Mouse (Mus musculus) megakaryocyte progenitor cell, adult 5-6 weeks (primary cell): Measurements from ENCODE around the gene Dmpk. TPM values are rescaled to one million over a fixed set of nuclear protein-coding genes. Genes with fewer than 3 reads are reported as not detected.
A peak's percentile ranks its signal among the peaks of the same experiment; 100 is the strongest.

Experiments used
- ATAC-seq: replicated peaks from 2 replicates; pipeline ENCODE4 v1.8.0; 2016; ENCODE audit warnings: mild to moderate bottlenecking, moderate TSS enrichment, inconsistent platforms; ENCODE audit not compliant: poor library complexity
- total RNA-seq, 2 experiments: library from RNA; stranded (forward) in 1 of 2; stranded (reverse) in 1 of 2; fragments of 157-497, 149-512 nt in 1 of 2; fragments of 200-1000 nt in 1 of 2; gene quantifications; 2 replicates each; pipeline versions ENCODE4 v1.2.3 to v1.2.4; 2015 to 2017

The Dmpk gene
- total RNA-seq, 2 experiments from 2014 or later: 1.9 TPM; not detected in 1

GRCm38 (mm10) chr7:19095751-19096110, 12.1 kb downstream of the Dmpk start:
- peak; percentile 19 for ATAC-seq

DNA sequence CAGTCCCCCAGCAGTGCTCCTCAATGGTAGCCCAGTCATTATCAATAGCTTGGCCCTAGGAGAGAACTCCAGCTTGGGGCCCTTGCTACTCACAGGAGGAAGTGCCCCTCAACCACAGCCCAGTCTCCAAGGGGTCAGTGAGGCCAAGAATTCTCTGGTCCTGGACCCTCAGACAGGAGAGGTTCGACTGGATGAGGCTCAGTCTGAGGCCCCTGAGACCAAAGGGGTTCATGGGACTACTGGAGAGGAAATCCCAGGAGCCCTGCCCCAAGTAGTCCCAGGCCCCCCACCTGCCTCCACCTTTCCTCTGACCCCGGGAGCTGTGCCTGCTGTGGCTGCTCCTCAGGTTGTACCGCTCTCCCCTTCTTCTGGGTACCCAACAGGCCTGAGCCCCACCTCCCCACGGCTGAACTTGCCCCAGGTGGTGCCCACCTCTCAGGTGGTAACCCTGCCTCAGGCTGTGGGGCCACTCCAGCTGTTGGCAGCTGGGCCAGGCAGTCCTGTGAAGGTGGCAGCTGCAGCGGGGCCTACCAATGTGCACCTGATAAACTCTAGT, 12.8 kb downstream of the Dmpk start:
- no peak for ATAC-seq

- ATAC-seq: no peak
Observed at GRCm38 (mm10) chr7:19097217-19097616, 13.6 kb downstream of the Dmpk start.

DNA sequence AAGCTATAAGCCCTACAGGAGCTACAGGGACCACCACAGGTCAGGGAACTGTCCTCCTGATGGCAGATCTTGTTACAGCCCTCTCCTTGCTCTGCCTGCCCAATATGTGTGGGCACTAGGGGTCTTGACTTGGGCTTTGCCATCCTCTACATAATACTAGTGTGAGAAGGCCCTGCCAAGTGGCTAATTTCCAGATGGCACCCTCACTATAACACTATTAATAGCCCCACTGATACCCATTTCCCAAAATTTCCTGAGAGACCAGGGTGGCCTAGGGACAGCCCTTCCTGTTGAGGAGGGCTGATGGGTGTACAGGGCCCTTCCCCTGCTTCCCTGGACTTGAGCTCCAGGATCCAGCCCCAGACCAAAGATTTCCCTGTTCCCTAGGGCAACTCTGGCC, 14.2 kb downstream of the Dmpk start:
- no peak for ATAC-seq

- no peak for ATAC-seq
Observed at GRCm38 (mm10) chr7:19098811-19099210, 15.2 kb downstream of the Dmpk start.

DNA sequence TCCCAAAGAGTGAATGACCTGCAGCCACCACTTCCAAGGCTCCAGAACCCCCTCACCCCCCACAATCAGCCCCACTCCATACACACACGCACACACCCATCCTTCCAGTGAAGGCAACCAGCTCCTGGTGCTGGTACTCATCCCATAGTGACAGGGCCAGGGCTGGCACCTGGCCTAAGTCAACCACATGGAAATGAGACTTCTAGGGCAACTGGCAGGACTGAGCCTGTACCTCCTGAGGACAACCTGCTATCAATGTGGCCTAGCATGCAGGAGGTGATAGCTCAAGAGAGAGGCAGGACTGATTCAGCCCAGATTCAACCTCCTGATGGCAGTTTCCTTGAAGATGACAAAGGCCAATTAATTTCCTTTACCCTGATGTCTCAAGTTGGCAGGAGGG, 16.6 kb downstream of the Dmpk start:
- no peak for ATAC-seq

GRCm38 (mm10) chr7:19103741-19104140, 20.1 kb downstream of the Dmpk start:
- no peak for ATAC-seq

- no peak for ATAC-seq
Observed at GRCm38 (mm10) chr7:19104486-19104885, 20.8 kb downstream of the Dmpk start.

GRCm38 (mm10) chr7:19107436-19107835, 23.8 kb downstream of the Dmpk start:
- no peak for ATAC-seq

GRCm38 (mm10) chr7:19109565-19109964, 25.9 kb downstream of the Dmpk start:
- no peak for ATAC-seq

DNA sequence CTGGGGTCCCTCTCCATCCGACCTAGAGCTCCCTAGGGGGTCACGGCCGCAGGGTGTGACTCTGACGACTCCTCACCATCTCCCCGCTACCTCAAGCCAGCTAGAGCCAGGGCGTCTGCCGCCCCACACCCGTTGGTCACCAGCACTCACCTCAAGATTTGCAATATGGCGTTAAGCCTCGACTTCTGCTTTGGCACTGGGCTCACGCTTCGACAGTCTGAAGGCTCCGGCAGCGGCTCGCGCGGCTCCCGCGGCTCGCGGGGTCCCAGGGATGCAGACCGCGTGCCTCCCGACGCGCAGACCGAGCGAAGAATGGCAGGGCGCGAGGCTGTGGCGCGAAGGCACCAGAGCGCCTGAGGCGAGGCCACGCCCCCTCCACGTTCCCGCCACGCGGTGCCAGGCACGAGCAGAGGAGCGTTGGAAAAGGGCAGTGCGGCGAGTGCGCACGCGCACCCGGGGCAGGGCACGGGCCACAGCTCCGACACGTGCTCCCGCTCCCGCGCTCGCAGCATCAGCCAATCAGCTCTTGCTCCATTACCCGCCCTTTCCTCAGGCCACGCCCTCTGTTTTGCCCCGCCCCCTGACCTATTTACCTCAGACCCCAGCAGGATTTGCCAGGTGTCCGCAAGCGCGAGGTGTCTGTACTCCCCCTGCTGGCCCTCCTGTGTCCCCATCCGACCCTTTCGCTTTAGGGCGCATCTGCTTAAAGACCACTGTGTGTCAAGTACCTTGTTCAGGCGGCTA, 34.6 kb downstream of the Dmpk start, which contains the start of gene Gm4969:
Gm4969 (minus strand) TSS at position 341 of the 744 bp plus-strand sequence.
- peak; percentile 23 for ATAC-seq

- ATAC-seq: no peak
Observed at GRCm38 (mm10) chr7:19119083-19119482, 35.4 kb downstream of the Dmpk start.

DNA sequence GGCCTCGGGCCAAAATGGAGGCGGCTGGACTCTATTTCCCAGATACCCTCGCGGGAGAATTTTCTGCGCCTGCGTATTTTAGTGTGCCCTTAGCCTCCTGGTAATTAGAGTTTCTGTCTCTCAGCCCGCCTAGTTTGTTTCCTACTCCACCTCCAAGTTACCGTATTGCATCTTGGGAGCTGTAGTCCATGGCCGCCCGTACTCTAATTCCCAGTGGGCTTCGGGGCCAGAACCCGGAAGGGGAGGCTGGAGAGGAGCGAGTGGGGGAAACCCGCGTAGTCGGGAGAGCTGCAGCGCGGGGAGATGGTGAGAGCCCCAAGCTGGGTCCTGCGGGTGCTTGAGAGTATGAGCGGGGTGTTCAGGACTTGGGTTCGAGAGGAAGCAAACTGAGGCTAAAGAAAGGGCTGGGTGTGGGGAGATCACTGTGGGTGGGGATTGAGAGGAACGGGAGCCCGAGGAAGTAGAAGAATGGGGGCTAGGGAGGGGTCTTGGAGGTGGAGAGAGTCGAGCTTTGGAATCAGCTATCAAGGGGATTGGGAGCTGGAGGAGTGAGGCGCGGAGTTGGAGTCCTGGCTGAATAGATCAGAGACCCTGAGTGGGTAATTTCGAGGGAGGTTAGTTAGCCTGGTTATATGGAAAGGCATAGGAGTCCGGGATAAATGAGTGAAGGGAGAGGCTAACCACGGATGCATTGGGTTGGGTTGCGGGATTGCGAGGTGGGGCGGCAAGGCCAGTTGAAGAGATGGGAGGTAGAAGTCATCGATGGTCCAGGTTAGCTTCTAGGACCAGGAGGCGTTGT, 36.2 kb downstream of the Dmpk start, which contains the start of gene Fbxo46:
Fbxo46 (plus strand) TSS at position 229 of the 799 bp plus-strand sequence.
- ATAC-seq: peak; percentile 99

DNA sequence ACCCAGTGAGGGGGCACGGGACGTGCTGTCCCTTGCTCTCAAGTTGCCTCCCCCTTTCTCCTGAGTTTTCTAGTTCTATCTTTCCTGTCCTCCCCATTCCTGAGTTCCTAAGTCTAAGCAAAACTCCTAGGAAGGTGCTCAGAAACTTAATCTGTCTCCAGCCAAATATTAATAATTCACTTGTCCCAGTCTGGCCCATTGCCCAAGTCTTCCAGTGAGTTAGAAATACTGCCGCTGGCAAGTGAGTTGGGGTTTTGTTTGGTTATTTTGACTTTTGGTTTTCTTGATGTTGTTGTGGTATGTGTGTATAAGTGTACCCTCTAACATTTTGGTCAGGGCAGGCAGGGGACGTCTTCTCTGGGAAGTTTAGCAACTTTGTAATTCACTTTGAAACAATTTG, 38.0 kb downstream of the Dmpk start:
- ATAC-seq: no peak

- ATAC-seq: no peak
Observed at GRCm38 (mm10) chr7:19124713-19125112, 41.1 kb downstream of the Dmpk start.

DNA sequence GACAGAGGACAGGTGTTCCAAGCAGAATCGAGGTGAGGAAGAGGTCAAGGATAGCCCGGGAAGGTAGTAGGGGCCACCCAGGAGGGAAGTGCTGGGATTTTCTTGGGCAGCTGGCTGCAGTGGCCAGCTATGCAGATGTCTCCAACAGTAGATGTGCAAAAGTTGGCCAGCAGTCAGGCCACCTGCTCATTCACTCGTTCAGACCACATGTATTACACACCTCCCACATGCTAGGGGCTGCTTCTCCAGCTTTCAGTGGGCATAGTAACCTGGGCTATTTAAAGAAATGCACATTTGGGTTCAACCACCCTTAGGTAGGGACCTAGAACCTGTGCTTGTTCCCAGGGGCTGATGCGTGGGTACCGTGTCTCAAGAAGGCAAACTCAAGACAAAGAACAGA, 44.1 kb downstream of the Dmpk start:
- no peak for ATAC-seq

DNA sequence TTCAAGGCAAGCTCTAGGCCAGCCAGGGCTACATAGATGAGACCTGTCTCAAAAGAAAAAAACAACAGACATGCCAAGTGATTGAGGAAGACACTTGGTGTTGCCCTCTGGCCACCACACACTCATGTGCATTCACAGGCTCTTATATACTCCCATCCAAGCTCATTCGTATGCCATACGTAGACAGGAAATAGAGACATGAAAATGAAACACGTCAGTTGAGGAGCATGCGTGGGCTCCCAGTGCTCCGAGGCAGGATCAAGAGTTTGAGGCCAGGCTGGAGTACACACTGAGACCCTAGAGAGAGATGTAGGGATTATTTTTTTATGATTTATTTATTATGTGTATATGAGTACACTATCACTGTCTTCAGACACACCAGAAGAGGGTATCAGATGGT, 45.7 kb downstream of the Dmpk start:
- no peak for ATAC-seq

GRCm38 (mm10) chr7:19130657-19131056, 47.0 kb downstream of the Dmpk start:
- 0 out of 2 replicates have a peak, but pooled peaks have one; percentile 32 for ATAC-seq

DNA sequence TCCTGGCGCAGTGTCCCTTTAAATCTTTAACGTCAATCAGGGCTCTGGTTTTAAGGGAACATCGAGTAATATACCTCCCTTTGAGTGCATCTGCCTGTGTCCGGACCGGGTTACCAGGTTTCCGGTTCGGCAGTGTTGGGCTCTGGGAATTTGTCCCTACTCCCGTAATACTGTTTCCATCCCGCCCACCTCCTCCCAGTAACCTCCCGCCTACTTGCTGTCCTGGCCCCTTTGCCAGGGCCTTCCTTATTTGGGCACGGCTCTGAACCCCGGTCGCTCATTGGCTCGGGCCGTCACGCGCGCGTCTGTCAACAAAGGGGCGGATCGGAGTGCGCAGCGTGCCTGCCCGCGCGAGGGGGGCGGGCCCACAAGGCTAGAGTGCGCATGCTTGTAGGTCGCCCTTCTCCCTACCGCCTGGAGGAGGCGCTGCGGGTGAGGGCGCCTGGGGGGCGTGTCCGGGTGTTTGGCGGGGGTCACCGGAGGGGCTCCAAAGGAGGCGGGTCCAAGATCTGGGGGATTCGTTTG, 47.7 kb downstream of the Dmpk start:
- ATAC-seq: peak; percentile 99

DNA sequence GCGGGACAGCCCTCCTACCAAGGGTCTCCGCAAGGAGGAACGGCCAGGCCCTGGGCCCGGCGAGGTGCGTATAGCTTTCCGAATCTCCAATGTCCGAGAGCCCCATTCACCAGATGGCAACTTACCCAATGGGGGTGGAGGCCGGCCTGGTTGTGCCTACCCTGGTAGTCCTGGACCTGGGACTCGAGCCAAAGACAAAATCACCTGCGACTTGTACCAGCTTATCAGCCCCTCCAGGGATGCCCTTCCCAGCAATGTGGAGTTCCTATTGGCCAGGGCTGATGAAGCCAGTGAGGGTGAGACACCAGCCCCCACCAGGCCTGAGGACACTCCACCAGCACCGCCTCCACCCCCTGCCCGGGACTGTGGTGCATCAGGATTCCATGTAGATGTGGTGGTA, 52.5 kb downstream of the Dmpk start:
- ATAC-seq: no peak

- ATAC-seq: no peak
Observed at GRCm38 (mm10) chr7:19136673-19137334, 53.2 kb downstream of the Dmpk start.
